Comparison of ENCODE assay signal across 15 mouse cellular contexts in genomic region chr4:143987475-143987941, GRCm38 (mm10). TPM values are rescaled to one million over a fixed set of nuclear protein-coding genes. Genes with fewer than 3 reads are reported as not detected.
DNase-seq lines count a peak whose midpoint lies in the region.
"Had no signal": no experiment of that assay in that cellular context is flagged by ENCODE, and none has a peak within 500 bp of the region (broad histone marks: within the 10 kb centered on the region; RNA-seq: fewer than 3 reads in every experiment).

No protein-coding gene starts in this region.

- DNase-seq in adrenal gland, postnatal 10 days = peak; percentile 5
- peak; percentile 61 to 71 for DNase-seq in frontal cortex, adult 2 months (ENCODE audit: extremely low spot score in 1 of 2, low spot score in 1 of 2)
- peak; percentile 78 to 79 for DNase-seq in heart, adult 9 months (ENCODE audit: low spot score in 2 of 2)
- peak; percentile 60 for DNase-seq in layer of hippocampus, adult 11-12 months (ENCODE audit: low spot score)
- DNase-seq in left cerebral cortex, adult 9 months (ENCODE audit: low spot score in 2 of 2) = peak; percentile 72 to 75
- peak; percentile 33 for DNase-seq in ovary, postnatal 10 days (ENCODE audit: low spot score)
- DNase-seq in testis, postnatal 10 days (ENCODE audit: low spot score) = peak; percentile 43
- peak; percentile 19 to 47 for DNase-seq in urinary bladder, postnatal 36 days (ENCODE audit: low spot score in 2 of 2)

RNA-seq across cellular contexts. Expression of gene Pramef17, which starts 6.7 kb away (rescaled TPM):
- total RNA-seq in adrenal gland, postnatal 10 days (2021) = not detected
- polyA plus RNA-seq in frontal cortex, adult 2 months (2012; rRNA removed) = not detected in 2 replicates
- total RNA-seq: liver, adult 2 months; megakaryocyte progenitor cell, adult 5-6 weeks had no signal
- polyA plus RNA-seq: brain, embryonic 14.5 days; CD4-positive, CD25-positive, alpha-beta regulatory T cell, adult 4 months; gonadal fat pad, adult 2 months; hindbrain, embryonic 13.5 days; kidney, embryonic 16.5 days; liver, adult 2 months had no signal

RNA-seq across cellular contexts. Expression of gene Gm13101, which starts 20.8 kb away (rescaled TPM):
- total RNA-seq in adrenal gland, postnatal 10 days (2021) = not detected
- not detected in 2 replicates for polyA plus RNA-seq in frontal cortex, adult 2 months (2012; rRNA removed)
- total RNA-seq: liver, adult 2 months; megakaryocyte progenitor cell, adult 5-6 weeks had no signal
- polyA plus RNA-seq: brain, embryonic 14.5 days; CD4-positive, CD25-positive, alpha-beta regulatory T cell, adult 4 months; gonadal fat pad, adult 2 months; hindbrain, embryonic 13.5 days; kidney, embryonic 16.5 days; liver, adult 2 months had no signal

RNA-seq across cellular contexts. Expression of gene Pramef25, which starts 36.7 kb away (rescaled TPM):
- not detected for total RNA-seq in adrenal gland, postnatal 10 days (2021)
- polyA plus RNA-seq in frontal cortex, adult 2 months (2012; rRNA removed) = not detected in 2 replicates
- total RNA-seq: liver, adult 2 months; megakaryocyte progenitor cell, adult 5-6 weeks had no signal
- polyA plus RNA-seq: brain, embryonic 14.5 days; CD4-positive, CD25-positive, alpha-beta regulatory T cell, adult 4 months; gonadal fat pad, adult 2 months; hindbrain, embryonic 13.5 days; kidney, embryonic 16.5 days; liver, adult 2 months had no signal

Comparison
In these comparisons a context has a peak if more than half of its experiments do, and no peak if none do; other contexts are left out.
1. Peak in every context shown above with its lines: DNase-seq.
2. DNase-seq: peak in every context shown above with its lines; median percentile 78 in heart, adult 9 months; 74 in left cerebral cortex, adult 9 months; 66 in frontal cortex, adult 2 months; 60 in layer of hippocampus, adult 11-12 months; 43 in testis, postnatal 10 days; 33 in ovary, postnatal 10 days; 33 in urinary bladder, postnatal 36 days; 5 in adrenal gland, postnatal 10 days.